Mouse (Mus musculus) small intestine, adult 2 months (tissue): ENCODE results near the gene Gcn1l1.

Source experiments
- CTCF ChIP-seq: fragments of 200-500 bp; IDR thresholded peaks from 2 replicates; pipeline ENCODE4 v1.5.1; 2012; ENCODE audit warnings: low read depth, mild to moderate bottlenecking, control low read depth, inconsistent platforms, low read length, moderate library complexity, mixed read lengths; ENCODE audit not compliant: insufficient replicate concordance, insufficient read length; ENCODE audit errors: extremely low read depth
- POLR2A ChIP-seq: fragments of 200-500 bp; IDR thresholded peaks from 2 replicates; pipeline ENCODE4 v1.6.1; 2012; ENCODE audit warnings: low read depth, mild to moderate bottlenecking, control low read depth, inconsistent platforms, low read length, moderate library complexity

DNA sequence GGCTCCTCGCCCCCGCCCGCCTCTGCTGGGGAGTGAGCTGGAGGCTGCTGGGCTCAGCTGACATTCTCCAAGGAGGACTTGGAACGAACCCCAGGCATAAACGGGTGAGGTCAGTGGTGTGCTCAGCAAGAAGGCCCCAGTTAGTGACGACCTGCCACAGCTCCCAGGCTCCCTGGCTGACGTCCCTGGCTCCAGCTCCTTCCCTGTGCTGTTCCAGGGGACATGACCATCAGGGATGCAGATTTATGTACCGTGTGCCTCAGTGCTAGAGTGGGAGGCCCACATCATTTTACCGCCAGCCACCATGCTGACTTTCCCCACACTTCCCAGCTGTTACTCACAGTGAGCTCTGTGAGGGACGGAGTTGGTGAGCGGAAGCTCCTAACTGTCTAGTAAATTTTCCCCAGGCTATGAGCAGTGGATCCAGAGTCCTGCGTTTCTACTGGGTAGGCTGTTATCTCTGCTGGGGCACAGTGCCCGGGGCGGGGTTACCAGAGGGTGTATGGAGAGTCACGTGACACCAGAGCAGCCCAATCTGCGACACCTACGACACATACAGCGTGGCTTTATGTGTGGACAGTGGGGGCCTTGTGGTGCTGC is 33.3 kb upstream of the Gcn1l1 start:
- TF ChIP-seq POLR2A (no peak), CTCF (no peak)
